Mouse (Mus musculus): ENCODE results near the gene Ppp4c.

GRCm38 (mm10) chr7:126798127-126799049 is 6.1 kb upstream of the Ppp4c start:
- TF ChIP-seq MAFK (IDR thresholded peaks at IDR 0.05; ENCODE audit: insufficient read depth, low read depth, low read length): peak; percentile 67
- TF ChIP-seq CHD2 (IDR thresholded peaks at IDR 0.05; ENCODE audit: low read depth, low read length): no peak
- TF ChIP-seq ZC3H11A (IDR thresholded peaks at IDR 0.05; ENCODE audit: borderline replicate concordance, low read depth, low read length): no peak
- TF ChIP-seq ZNF384 (IDR thresholded peaks at IDR 0.05; ENCODE audit: low read depth, low read length): no peak
- peak; percentile 19; the same call in 1 of the 2 replicates for TF ChIP-seq HCFC1 (IDR thresholded peaks at IDR 0.05; ENCODE audit: borderline replicate concordance, insufficient read depth, low read length)
